Mouse (Mus musculus) bone marrow macrophage, adult 2 months (primary cell): ENCODE measurements at regions not wholly inside any gene's neighbourhood (a gene's known extent, or its start where the extent isn't known, plus 50 kb on each side); places are given as distances from the start of the nearest gene placed in this dataset.
"Not testable (repeated sequence)": the region's sequence is repeated elsewhere in the genome, so short reads cannot be mapped to it uniquely, and the experiment has no call there.

Experiments used
- CTCF ChIP-seq: IDR thresholded peaks from 2 replicates; pipeline ENCODE4 v1.5.1; 2012; ENCODE audit warnings: low read depth, mild to moderate bottlenecking, low read length, moderate library complexity
- POLR2A ChIP-seq: IDR thresholded peaks from 2 replicates; pipeline ENCODE4 v1.6.1; 2012; ENCODE audit warnings: mild to moderate bottlenecking, low read depth, low read length, borderline replicate concordance

DNA sequence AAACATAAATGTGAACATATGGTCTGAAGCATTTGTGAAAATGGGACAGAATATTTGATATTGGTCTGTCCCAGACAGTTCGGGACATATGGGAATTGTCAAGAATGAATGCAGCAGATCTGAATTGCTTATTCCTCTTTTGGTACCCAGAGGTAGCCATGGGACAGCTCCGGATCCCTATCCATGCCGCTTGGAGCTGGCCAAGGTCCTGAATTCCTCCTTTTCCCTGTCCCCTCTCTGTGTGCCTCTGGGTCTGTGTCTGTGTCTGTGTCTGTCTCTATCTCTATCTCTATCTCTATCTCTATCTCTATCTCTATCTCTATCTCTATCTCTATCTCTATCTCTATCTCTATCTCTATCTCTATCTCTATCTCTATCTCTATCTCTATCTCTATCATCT is 63.0 kb upstream of the Myt1l start:
- not testable (repeated sequence) for TF ChIP-seq CTCF, POLR2A
